In genomic region chr5:24820627-24821026, GRCm38 (mm10) we compare ENCODE assay signal across 16 mouse cellular contexts. TPM values are rescaled to one million over a fixed set of nuclear protein-coding genes. Genes with fewer than 3 reads are reported as not detected.
DNase-seq lines count a peak whose midpoint lies in the region; ATAC-seq and TF ChIP-seq lines count a peak whose summit lies in the region.
"Had no signal": no experiment of that assay in that cellular context is flagged by ENCODE, and none has a peak within 500 bp of the region (broad histone marks: within the 10 kb centered on the region; RNA-seq: fewer than 3 reads in every experiment).

No protein-coding gene starts in this region.

- H3K4me3 ChIP-seq in forebrain, embryonic 14.5 days (ENCODE audit: low read depth, low read length), result no peak overlapping the region
- H3K4me3 ChIP-seq in forebrain, embryonic 13.5 days, result no peak overlapping the region
- no peak overlapping the region for H3K4me3 ChIP-seq in kidney, embryonic 16.5 days (ENCODE audit: low read length)
- H3K4me3 ChIP-seq in embryonic fibroblast, embryonic 13.5 days (ENCODE audit: insufficient read depth, low read length), result no peak overlapping the region
- H3K4me3 ChIP-seq: limb, embryonic 13.5 days; midbrain, embryonic 13.5 days had no signal

- no peaks in the 10 kb centered on the region for H3K9me3 ChIP-seq in forebrain, embryonic 14.5 days (replicated peaks; ENCODE audit: control insufficient read depth, low read length)
- no peaks in the 10 kb centered on the region for H3K9me3 ChIP-seq in forebrain, embryonic 13.5 days (replicated peaks)
- no peaks in the 10 kb centered on the region for H3K9me3 ChIP-seq in kidney, embryonic 16.5 days (ENCODE audit: low read length)
- H3K9me3 ChIP-seq: limb, embryonic 13.5 days; midbrain, embryonic 13.5 days had no signal

- H3K9ac ChIP-seq in forebrain, embryonic 14.5 days (ENCODE audit: low read length), result no peak overlapping the region
- no peak overlapping the region for H3K9ac ChIP-seq in forebrain, embryonic 13.5 days
- H3K9ac ChIP-seq in kidney, embryonic 16.5 days (replicated peaks; ENCODE audit: low read length), result no peak overlapping the region
- H3K9ac ChIP-seq: limb, embryonic 13.5 days; liver, postnatal 0 days; midbrain, embryonic 13.5 days had no signal

- WGBS in forebrain, embryonic 14.5 days, result 76% methylated on average over 5 of the region's 5 CpGs
- WGBS in forebrain, embryonic 13.5 days, result 71% methylated on average over 5 of the region's 5 CpGs
- WGBS in kidney, embryonic 16.5 days, result 51% methylated on average over 5 of the region's 5 CpGs

- 0 out of 2 replicates have a peak, but pooled peaks have one; percentile 46 for ATAC-seq in forebrain, embryonic 14.5 days
- no peak for ATAC-seq in forebrain, embryonic 13.5 days
- ATAC-seq in kidney, embryonic 16.5 days (ENCODE audit: low FRiP score, low TSS enrichment), result peak; percentile 42; the same call in 1 of the 2 replicates
- ATAC-seq: CD4-positive, CD25-positive, alpha-beta regulatory T cell, adult 4 months; midbrain, embryonic 13.5 days had no signal

- H3K27ac ChIP-seq in forebrain, embryonic 14.5 days (ENCODE audit: low read depth, low read length), result no peak overlapping the region
- no peak overlapping the region for H3K27ac ChIP-seq in forebrain, embryonic 13.5 days
- no peak overlapping the region for H3K27ac ChIP-seq in kidney, embryonic 16.5 days (ENCODE audit: low read length)
- H3K27ac ChIP-seq in embryonic fibroblast, embryonic 13.5 days (ENCODE audit: insufficient read depth, low read length), result peak overlapping the region; percentile 64; the same call in 1 of the 2 replicates
- H3K27ac ChIP-seq: limb, embryonic 13.5 days; macrophage; midbrain, embryonic 13.5 days had no signal

- no peak overlapping the region for H3K4me2 ChIP-seq in forebrain, embryonic 14.5 days (ENCODE audit: low read length)
- no peak overlapping the region for H3K4me2 ChIP-seq in forebrain, embryonic 13.5 days
- H3K4me2 ChIP-seq in kidney, embryonic 16.5 days (replicated peaks; ENCODE audit: low read depth, low read length), result no peak overlapping the region
- H3K4me2 ChIP-seq: heart, embryonic 11.5 days; limb, embryonic 13.5 days; midbrain, embryonic 13.5 days had no signal

- peak; percentile 31 for DNase-seq in forebrain, embryonic 14.5 days (ENCODE audit: low spot score)
- no peak for DNase-seq in kidney, postnatal 14 days
- peak; percentile 45 for DNase-seq in MN1 (ENCODE audit: low spot score)
- DNase-seq in gastrocnemius, postnatal 25 days, result no peak
- DNase-seq: gastrocnemius, postnatal 36 days; kidney, adult 2 months; liver, postnatal 0 days; right cerebral cortex, postnatal 4 days had no signal

- no peak for TF ChIP-seq POLR2A in embryonic fibroblast, embryonic 13.5 days (IDR thresholded peaks at IDR 0.05; ENCODE audit: low read depth, low read length)

- no peaks in the 10 kb centered on the region for H3K27me3 ChIP-seq in forebrain, embryonic 14.5 days (replicated peaks; ENCODE audit: control insufficient read depth, insufficient read depth, low read length)
- H3K27me3 ChIP-seq in forebrain, embryonic 13.5 days, result no peaks in the 10 kb centered on the region
- no peaks in the 10 kb centered on the region for H3K27me3 ChIP-seq in kidney, embryonic 16.5 days (ENCODE audit: insufficient read depth, low read length)
- H3K27me3 ChIP-seq: limb, embryonic 13.5 days; midbrain, embryonic 13.5 days had no signal

- no peaks in the 10 kb centered on the region for H3K4me1 ChIP-seq in forebrain, embryonic 14.5 days (ENCODE audit: control insufficient read depth, insufficient read depth, low read length)
- peaks cover 17% of the 10 kb centered on the region; the same call in 1 of the 2 replicates for H3K4me1 ChIP-seq in forebrain, embryonic 13.5 days
- peaks cover 34% of the 10 kb centered on the region for H3K4me1 ChIP-seq in kidney, embryonic 16.5 days (ENCODE audit: insufficient read depth, low read length)
- H3K4me1 ChIP-seq in embryonic fibroblast, embryonic 13.5 days (ENCODE audit: control insufficient read depth, insufficient read depth, low read length), result peaks cover 21% of the 10 kb centered on the region

- TF ChIP-seq CTCF in embryonic fibroblast, embryonic 13.5 days (IDR thresholded peaks at IDR 0.05; ENCODE audit: borderline replicate concordance, insufficient read depth, low read length), result no peak

- peaks cover 16% of the 10 kb centered on the region for H3K36me3 ChIP-seq in forebrain, embryonic 14.5 days (ENCODE audit: control insufficient read depth, insufficient read depth, low read length)
- peaks cover 13% of the 10 kb centered on the region for H3K36me3 ChIP-seq in forebrain, embryonic 13.5 days (ENCODE audit: poor library complexity, severe bottlenecking)
- peaks cover 13% of the 10 kb centered on the region for H3K36me3 ChIP-seq in kidney, embryonic 16.5 days (ENCODE audit: insufficient read depth, low read length)

RNA-seq across cellular contexts. Expression of gene Rheb, which starts 21.8 kb away (rescaled TPM):
- 229 and 235 TPM in 2 replicates for polyA plus RNA-seq in forebrain, embryonic 14.5 days (2014; fragmentation: Nextera tagmentation; extraction: Ambion mirVana)
- polyA plus RNA-seq in forebrain, embryonic 13.5 days (2015; fragmentation: Nextera tagmentation; extraction: Ambion mirVana), result 232 and 237 TPM in 2 replicates
- polyA plus RNA-seq in kidney, embryonic 16.5 days (2015; fragmentation: Nextera tagmentation; extraction: Ambion mirVana), result 208 and 209 TPM in 2 replicates
- 147 and 150 TPM in 2 replicates for polyA plus RNA-seq in embryonic fibroblast, embryonic 13.5 days (2011; ENCODE audit: insufficient read length, low read depth, missing spikeins)
- total RNA-seq in gastrocnemius, postnatal 25 days (2021), result 10 to 100 TPM; 53.8 to 60.9 TPM

Comparison
In these comparisons a context has a peak if more than half of its experiments do, and no peak if none do; other contexts are left out.
1. DNase-seq: peak in forebrain, embryonic 14.5 days (single experiment) and MN1 (single experiment); none in kidney, postnatal 14 days (single experiment) and gastrocnemius, postnatal 25 days (single experiment).